Mouse (Mus musculus) adrenal gland, postnatal 36 days (tissue): ENCODE measurements around the gene Hoxa11. TPM values are rescaled to one million over a fixed set of nuclear protein-coding genes. Genes with fewer than 3 reads are reported as not detected.

ENCODE experiments used
- DNase-seq, 2 experiments: peaks; one replicate each; pipeline ENCODE4 v3.0.0; 2021; ENCODE audit warnings: mixed read lengths in 1 of 2
- total RNA-seq, 2 experiments: library from RNA; stranded (reverse); gene quantifications; 2 replicates each; pipeline ENCODE4 v1.2.3; 2021

Gene Hoxa11
- total RNA-seq, 2 experiments from 2014 or later = not detected

GRCm38 (mm10) chr6:52247766-52248637, 2.4 kb upstream of the Hoxa11 start:
- DNase-seq = no peak

GRCm38 (mm10) chr6:52246916-52247315, 1.3 kb upstream of the Hoxa11 start:
- DNase-seq = no peak

GRCm38 (mm10) chr6:52246403-52246803, 793 bp upstream of the Hoxa11 start:
- DNase-seq = no peak

- DNase-seq = no peak
Measured at GRCm38 (mm10) chr6:52245040-52245756, 412 bp downstream of the Hoxa11 start.

- DNase-seq = no peak
Measured at GRCm38 (mm10) chr6:52244471-52245039, 1.1 kb downstream of the Hoxa11 start.

- DNase-seq = no peak
Measured at GRCm38 (mm10) chr6:52243681-52244121, 1.9 kb downstream of the Hoxa11 start.

- DNase-seq = no peak
Measured at GRCm38 (mm10) chr6:52242801-52243332, 2.7 kb downstream of the Hoxa11 start.

GRCm38 (mm10) chr6:52241001-52241621, 4.5 kb downstream of the Hoxa11 start:
- DNase-seq = no peak

GRCm38 (mm10) chr6:52240389-52241000, 5.1 kb downstream of the Hoxa11 start, which contains the start of gene Hoxa10:
Gene Hoxa10 (minus strand): TSS chr6:52240854.
- peak; percentile 79 to 84 for DNase-seq

GRCm38 (mm10) chr6:52239625-52240388, 5.8 kb downstream of the Hoxa11 start:
- DNase-seq = no peak

- no peak for DNase-seq
Measured at GRCm38 (mm10) chr6:52238976-52239375, 6.6 kb downstream of the Hoxa11 start.

- DNase-seq = no peak
Measured at GRCm38 (mm10) chr6:52238155-52238545, 7.5 kb downstream of the Hoxa11 start.

GRCm38 (mm10) chr6:52237346-52238154, 8.1 kb downstream of the Hoxa11 start:
- DNase-seq = no peak

- DNase-seq = no peak
Measured at GRCm38 (mm10) chr6:52236806-52237205, 8.8 kb downstream of the Hoxa11 start.

GRCm38 (mm10) chr6:52235866-52236265, 9.7 kb downstream of the Hoxa11 start:
- no peak for DNase-seq

GRCm38 (mm10) chr6:52235267-52235666, 10.3 kb downstream of the Hoxa11 start:
- no peak for DNase-seq

- no peak for DNase-seq
Measured at GRCm38 (mm10) chr6:52234428-52235140, 11.0 kb downstream of the Hoxa11 start.

GRCm38 (mm10) chr6:52233546-52234427, 11.8 kb downstream of the Hoxa11 start:
- no peak for DNase-seq
